Mouse (Mus musculus): ENCODE data around the gene Tex26.

DNA sequence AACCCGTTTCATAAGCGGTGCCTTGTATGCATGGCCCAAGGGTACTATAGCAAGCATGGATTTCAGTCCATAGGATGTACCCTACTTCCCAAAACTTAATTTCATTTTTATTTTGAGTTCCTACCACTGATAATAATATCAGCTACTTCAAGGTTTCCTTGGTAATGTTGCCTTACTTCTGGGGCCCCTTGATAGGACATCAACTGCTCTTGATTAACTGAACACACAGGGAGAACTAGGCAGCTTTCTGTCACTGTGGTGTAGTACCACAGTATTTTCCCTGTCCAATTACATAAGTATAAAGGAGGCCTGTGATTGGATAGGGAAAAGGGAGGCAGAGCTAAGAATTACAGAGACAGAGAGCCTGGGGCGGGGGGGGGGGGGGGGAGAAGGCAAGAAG lies 75.4 kb downstream of the Tex26 start:
- TF ChIP-seq CTCF (conservative IDR thresholded peaks at IDR 0.05; ENCODE audit: low read length) (no peak), NANOG (IDR thresholded peaks at IDR 0.05; ENCODE audit: borderline replicate concordance, low read length) (no peak), POU5F1 (IDR thresholded peaks at IDR 0.05; ENCODE audit: borderline replicate concordance, low read length) (no peak)

Data from E14TG2a.4 (cell line).